Mouse (Mus musculus) lung, postnatal 0 days (tissue): Measurements from ENCODE around the gene Tbc1d5.

Experiments used
- CTCF ChIP-seq: IDR thresholded peaks from 2 replicates; pipeline ENCODE4 v1.5.1; 2016; ENCODE audit warnings: antibody characterized with exemption, mild to moderate bottlenecking
- EP300 ChIP-seq: IDR thresholded peaks from 2 replicates; pipeline ENCODE4 v1.6.1; 2016; ENCODE audit warnings: antibody characterized with exemption, mild to moderate bottlenecking, control low read depth

DNA sequence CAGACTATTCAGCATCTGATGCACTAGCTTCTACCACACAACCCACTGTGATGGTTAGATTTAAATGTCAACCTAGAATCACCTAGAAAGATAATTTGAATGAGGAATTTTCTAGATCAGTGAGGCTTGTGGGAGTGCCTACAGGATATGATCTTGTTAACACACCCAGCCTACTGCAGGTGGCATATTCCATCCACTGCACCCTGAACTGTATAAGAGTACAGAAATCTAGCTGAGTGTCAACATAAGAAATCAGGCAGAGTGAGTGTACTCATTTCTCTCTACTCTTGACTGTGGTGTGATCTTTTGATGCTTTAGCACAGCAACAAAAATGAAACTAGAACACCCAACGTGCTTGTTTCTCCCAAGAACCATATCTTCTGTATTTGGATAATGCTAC lies 6.8 kb downstream of the Tbc1d5 start:
- TF ChIP-seq CTCF = no peak
- no peak for TF ChIP-seq EP300
